Mouse (Mus musculus) CD4-positive, CD25-positive, alpha-beta regulatory T cell, adult 2 months (primary cell): ENCODE measurements around the gene AA467197.

ENCODE experiments used
- DNase-seq: peaks from one replicate; pipeline ENCODE4 v3.0.0-alpha.2; 2012; ENCODE audit warnings: low read depth, low spot score

Gene AA467197

GRCm38 (mm10) chr2:122636686-122637085 lies at the start of gene AA467197:
Gene AA467197 (plus strand): TSS chr2:122636986.
- no peak for DNase-seq

- no peak for DNase-seq
Observed at GRCm38 (mm10) chr2:122587861-122588519, 48.8 kb upstream of the AA467197 start.

- no peak for DNase-seq
Observed at GRCm38 (mm10) chr2:122590351-122590750, 46.4 kb upstream of the AA467197 start.

DNA sequence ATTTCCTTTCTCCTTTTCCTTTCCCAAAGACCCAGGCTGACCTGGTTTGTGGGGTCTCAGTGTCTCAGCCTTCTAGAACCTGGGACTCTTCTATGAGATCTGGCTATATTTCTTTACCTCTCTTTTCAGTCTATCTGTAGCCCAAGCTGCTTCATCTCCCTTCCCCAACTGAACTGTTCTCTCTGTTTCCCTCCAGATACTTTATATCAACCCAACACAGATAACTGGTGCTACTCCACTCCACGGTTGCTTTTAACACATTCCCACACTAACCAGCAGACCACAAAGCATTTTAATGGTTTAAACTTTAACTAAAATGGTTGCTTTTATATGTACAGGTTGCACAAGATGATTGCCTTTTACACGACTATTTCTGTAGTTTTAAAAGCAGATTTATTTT lies 45.6 kb upstream of the AA467197 start:
- no peak for DNase-seq

DNA sequence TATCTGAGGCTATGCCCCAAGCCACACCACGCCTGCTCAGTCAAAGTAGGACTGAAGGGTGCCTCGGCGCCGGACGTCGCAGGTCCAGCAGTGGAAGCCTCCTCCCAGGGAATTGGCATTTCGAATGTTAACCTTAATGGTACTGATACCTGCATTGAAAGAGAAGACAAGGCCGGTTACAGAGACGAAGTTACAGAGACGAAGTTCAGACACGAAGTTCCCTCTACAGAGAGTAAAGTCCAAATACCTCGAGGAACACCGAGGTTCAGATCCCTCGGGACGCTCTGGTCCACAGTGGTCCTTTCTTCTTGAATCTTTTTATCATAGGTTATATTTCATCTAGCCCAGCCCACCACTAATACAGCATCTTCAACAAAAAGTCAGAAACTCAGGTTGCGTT lies 41.3 kb upstream of the AA467197 start:
- no peak for DNase-seq

DNA sequence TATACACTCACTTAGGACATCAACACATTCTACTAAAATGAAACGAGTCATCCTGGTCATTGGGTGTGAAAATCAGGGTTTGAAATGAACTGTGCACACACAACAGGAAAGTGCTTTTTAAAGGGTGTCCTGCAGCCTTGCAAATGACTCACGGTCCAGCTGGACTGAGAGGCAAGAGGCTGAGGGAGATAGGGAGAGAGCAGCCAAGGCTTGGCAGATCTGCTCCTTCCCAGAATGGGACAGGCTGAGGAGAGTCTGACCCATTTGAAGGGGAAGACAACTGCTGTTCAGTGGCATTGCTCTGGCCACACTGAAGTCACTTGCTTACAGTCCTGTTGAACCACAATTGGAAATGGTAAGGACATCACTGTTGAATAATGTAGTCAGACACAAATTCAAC lies 37.0 kb upstream of the AA467197 start:
- no peak for DNase-seq

GRCm38 (mm10) chr2:122601354-122601753 lies 35.4 kb upstream of the AA467197 start:
- no peak for DNase-seq

DNA sequence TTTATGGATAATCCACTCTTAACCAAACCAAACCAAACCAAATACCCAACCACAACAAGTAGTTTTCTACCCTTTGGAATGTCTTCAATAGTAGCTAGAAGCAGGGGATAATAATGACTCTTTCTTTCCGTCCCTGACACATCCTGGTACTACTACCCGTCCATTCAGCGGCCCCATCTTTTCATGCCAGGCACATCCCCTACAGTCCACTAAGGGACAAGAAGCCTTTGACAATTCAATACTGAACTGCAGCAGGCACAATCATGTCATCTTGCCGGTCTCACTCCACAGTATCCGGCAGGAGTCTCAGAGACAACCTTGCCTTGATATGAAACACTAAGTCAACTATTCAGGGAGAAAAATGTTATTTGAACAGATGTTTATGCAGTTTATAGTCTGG lies 31.0 kb upstream of the AA467197 start:
- no peak for DNase-seq

DNA sequence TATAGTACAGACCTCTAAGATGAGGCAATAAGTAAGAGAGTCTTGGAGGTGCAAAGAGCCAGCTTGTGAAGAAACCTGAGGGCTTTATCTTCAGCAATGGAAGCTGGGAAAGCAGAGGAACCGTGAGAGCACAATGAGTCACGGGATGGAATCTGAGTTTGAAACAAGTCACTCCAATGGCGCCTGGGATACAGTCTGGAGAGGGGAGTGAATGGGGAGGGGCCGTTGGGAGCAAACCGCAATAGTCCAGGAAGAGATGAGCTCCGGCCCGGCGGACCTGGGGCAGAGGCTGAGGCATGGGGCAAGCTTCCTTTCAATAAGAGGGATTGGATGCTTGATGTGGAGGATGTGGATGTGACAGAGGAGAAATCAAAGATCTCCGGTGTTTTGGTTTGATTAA lies 28.0 kb upstream of the AA467197 start:
- DNase-seq = no peak

GRCm38 (mm10) chr2:122610746-122611653 lies 25.8 kb upstream of the AA467197 start, which contains the start of gene Gatm:
Gene Gatm (minus strand): TSS chr2:122611303.
- DNase-seq = peak; percentile 42

DNA sequence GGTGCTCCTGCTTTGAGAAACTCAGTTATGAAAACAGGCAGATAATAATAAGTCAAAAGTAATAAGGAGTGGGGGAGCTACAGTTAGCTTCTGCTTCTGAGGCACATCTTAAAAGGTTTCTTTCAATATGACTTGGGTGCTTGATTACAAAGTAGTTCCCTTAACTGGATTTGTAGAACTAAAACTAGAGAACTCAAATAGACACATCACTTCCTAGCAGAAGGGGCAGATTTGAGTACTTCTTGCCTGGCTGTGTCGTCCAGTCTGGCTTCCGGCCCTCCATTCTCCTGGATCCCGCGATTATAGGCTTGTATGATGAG lies 25.2 kb upstream of the AA467197 start:
- DNase-seq = no peak

DNA sequence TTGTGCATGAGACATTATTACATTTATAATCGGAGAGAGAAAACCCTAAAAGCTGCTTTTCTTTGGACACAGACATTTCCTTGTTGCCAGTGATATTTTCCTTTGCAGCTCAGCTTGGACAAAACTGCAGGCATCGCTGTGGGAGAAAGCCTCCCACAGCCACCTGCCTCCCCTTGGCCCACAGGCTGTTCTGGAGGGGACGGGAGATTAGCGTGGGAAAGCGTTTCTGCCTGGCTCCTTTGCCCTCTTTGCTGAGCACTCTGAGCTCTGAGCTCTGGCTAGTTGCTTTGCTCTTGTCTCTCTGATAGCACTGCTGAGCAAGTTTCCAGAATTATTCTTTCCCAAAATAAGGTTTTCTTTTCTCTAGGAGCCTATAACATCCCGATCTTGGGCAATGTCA lies 20.5 kb upstream of the AA467197 start:
- no peak for DNase-seq

GRCm38 (mm10) chr2:122617792-122618191 lies 19.0 kb upstream of the AA467197 start:
- no peak for DNase-seq

DNA sequence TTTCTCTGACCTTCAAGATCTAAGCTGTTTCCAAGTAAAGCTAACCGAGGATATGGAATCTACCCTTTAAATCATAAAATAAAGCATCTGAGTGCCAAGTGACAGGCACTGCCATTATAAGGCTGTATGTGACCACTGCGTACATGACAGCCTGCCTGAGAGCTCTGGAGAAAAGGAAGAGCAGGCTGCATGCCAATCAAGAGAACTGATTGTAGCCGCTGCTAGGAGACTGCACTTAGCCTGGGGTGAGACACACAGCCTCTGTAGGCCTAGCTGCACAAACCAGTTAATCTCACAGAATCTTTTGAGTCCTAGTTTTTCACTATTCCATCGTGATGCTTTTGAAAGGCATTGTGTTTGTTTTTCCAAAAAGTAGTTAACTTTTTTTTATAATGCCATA lies 18.1 kb upstream of the AA467197 start:
- no peak for DNase-seq

DNA sequence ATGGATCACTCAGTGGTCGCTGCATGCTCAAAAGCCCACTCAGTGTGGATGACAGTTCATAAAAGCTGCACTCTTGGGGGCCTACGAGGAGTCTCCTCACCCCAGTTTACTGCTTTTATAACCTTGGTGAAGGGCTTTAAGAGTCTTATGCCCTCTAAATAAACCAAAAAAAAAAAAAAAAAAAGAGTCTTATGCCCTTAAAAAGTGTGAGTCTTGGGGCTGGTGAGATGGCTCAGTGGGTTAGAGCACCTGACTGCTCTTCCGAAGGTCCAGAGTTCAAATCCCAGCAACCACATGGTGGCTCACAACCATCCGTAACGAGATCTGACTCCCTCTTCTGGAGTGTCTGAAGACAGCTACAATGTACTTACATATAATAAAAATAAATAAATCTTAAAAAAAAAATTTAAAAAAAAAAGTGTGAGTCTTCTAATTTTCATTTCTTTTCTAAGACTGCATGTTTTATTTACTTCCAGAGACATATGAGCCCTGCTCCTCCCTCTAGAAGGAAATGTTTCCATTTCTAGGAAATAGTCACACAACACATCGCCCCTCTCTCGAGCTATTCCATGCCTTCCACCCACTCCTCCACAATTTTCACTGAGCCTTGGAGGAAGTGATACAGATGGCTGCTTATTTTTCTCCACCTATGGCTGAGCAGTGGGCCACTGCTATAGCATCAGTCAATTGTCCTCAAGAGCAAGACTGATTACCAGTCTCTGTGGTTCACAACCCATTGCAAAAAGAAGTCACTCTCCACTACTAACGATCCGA lies 15.3 kb upstream of the AA467197 start:
- no peak for DNase-seq

DNA sequence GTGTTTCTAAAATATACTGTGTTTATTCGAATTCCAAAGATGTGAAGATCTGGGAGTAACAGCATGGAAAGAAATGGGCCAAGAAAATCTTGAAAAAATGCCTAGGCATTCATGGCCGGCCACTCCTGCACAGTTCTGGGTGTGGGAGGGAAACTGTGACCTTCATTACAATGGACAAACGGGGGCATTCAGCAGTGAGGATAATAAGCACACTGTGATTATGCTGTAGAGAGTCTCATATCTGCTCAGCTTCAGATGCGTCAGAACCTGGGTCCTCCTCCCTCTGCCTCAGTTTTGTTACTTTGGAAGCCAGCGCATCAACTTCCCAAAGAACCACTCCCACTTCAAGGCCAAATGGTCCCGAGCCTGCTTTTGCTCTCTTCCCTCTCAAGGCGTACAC lies 10.9 kb upstream of the AA467197 start:
- DNase-seq = no peak

DNA sequence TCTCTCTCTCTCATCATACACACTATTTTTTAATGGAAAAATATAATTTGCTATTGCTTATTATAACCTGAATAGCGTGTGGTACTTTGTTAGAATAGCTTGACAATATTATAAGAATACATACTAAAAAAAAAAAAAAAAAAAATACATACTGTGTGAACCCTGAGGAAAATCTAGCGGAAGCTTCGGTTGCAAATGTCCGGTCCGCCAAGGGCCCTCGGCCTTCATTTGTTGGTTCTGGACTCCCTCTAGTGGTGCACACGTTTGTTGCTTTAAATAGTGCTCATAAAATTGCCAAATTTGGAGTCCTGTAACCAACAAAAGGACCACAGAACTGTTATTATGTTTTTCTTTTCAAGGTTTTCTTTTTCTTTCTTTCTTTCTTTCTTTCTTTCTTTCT lies 7.8 kb upstream of the AA467197 start:
- peak; percentile 87 for DNase-seq

DNA sequence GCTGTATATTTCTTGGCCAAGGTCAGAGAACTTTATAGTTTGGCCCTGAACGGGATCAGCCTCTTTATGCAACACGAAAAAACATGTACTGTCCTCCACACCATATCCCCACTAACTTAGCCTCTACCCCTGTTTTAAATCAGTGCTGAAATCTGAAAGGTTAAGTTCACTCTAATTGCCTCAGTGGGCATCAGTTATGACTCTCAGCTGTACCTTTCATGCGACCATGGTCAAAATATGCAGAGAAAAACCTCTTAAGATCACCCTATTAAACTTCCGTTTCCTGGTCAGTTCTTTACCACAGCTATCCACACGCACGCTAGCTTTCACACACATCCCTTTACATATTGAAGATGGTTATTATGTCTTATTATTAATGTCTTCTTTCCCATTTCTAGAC lies 6.9 kb upstream of the AA467197 start:
- DNase-seq = no peak

DNA sequence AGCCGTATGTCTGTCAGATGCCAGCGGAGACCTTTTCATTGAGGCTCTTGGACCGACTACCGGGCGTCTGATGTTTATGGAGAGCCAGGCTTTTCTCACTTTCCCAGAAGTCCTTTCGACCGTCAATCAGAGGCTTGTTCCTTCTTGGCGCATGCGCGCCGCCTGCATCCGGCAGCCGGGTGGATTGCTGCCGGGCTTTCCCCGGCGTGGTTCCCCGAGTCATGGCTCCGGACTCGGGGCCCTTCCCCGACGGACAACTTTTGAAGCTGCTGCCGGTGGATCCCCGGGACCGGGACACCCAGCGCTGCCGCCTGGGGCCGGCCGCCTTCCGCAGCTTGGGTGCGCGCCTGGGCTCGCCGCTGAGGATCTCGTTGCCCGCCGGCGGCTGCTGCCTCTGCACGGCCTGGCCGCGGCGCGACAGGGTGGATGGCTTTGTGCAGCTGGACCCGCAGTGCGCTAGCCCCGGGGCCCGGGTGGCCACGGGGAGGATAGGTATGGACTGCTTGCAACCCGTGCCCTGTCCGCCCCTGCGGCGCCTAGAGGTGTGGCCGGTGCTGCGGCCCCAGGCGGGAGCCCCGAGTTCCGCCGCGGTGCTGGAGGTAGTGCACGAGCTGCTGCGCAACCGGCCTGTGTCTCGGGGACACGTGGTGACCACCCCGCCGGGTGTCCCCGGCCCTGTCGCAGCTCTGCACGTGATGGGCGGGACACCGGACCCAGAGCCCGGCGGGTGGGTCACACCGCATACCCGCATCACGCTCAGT lies 6.1 kb upstream of the AA467197 start:
- peak; percentile 92 for DNase-seq

DNA sequence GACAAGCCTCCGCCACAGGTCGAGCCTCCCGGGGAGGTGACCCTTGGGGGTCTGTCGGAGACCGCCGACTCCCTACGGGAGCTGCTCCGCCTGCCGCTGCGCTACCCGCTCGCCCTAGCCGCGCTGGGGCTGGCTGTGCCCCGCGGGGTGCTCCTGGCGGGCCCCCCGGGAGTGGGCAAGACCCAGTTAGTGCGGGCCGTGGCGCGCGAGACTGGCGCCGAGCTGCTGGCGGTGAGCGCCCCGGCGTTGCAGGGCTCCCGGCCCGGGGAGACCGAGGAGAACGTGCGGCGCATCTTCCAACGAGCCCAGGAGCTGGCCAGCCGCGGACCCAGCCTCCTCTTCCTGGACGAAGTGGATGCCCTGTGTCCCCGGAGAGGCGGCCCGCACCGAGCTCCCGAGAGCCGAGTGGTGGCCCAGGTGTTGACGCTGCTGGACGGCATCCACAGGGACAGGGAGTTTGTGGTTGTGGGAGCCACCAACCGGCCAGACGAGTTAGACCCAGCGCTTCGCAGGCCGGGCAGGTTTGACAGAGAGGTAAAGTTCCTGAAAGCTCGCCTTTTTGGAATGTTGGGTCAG lies 5.5 kb upstream of the AA467197 start:
- peak; percentile 38 for DNase-seq

DNA sequence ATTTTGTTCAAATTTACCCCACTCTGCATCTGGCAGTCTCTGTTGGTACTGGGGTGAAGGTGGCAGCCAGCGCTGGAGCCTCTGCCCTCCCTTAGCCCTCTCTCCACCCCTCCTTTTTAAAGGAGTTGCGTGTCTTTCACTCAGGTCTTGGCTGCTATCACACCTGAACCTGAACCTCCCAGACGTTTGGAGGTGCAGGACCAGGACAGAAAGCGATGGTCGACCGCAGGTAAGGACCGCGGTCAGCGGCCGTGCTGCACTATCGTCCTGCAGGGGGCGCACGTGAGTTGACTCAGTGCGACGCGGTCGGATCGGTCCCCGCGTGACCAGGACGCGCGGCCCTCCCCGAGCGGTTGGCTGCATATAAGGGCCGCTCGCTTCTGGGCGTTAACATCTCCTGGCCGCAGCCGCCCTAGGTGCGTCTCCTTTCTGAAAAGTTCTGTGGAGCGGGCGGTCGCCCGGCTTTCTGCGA lies 776 bp downstream of the AA467197 start:
- DNase-seq = peak; percentile 81
